Mouse (Mus musculus) forebrain, embryonic 13.5 days (tissue): ENCODE measurements around the gene Polr3e. TPM values are rescaled to one million over a fixed set of nuclear protein-coding genes. Genes with fewer than 3 reads are reported as not detected.
"Not testable (repeated sequence)": the region's sequence is repeated elsewhere in the genome, so short reads cannot be mapped to it uniquely, and the experiment has no call there.

Source experiments
- ATAC-seq: fragments of 200-750 bp; cut with Nextera tagmentation; 2 replicates; pipeline ENCODE4 v1.8.0; 2017
- H3K27ac ChIP-seq: fragments of 300-500 bp; sonication (generic); 2 replicates; pipeline ENCODE4 v1.5.1; 2015; ENCODE audit warnings: inconsistent platforms, mild to moderate bottlenecking, moderate library complexity
- H3K27me3 ChIP-seq: fragments of 300-500 bp; sonication (generic); 2 replicates; pipeline ENCODE4 v1.6.1; 2015; ENCODE audit warnings: mild to moderate bottlenecking, inconsistent platforms
- H3K36me3 ChIP-seq: fragments of 300-500 bp; sonication (generic); 2 replicates; pipeline ENCODE4 v1.6.1; 2015; ENCODE audit warnings: mild to moderate bottlenecking, inconsistent platforms; ENCODE audit not compliant: poor library complexity, severe bottlenecking
- H3K4me1 ChIP-seq: fragments of 300-500 bp; sonication (generic); 2 replicates; pipeline ENCODE4 v1.6.1; 2015; ENCODE audit warnings: inconsistent platforms
- H3K4me2 ChIP-seq: fragments of 300-500 bp; sonication (generic); 2 replicates; pipeline ENCODE4 v1.6.1; 2015; ENCODE audit warnings: inconsistent platforms, mild to moderate bottlenecking, moderate library complexity
- H3K4me3 ChIP-seq: fragments of 300-500 bp; sonication (generic); 2 replicates; pipeline ENCODE4 v1.5.1; 2015; ENCODE audit warnings: mild to moderate bottlenecking, inconsistent platforms
- H3K9ac ChIP-seq: fragments of 300-500 bp; sonication (generic); 2 replicates; pipeline ENCODE4 v1.6.1; 2015; ENCODE audit warnings: mild to moderate bottlenecking, inconsistent platforms
- H3K9me3 ChIP-seq: fragments of 300-500 bp; sonication (generic); replicated peaks from 2 replicates; pipeline ENCODE4 v1.6.1; 2016; ENCODE audit warnings: inconsistent platforms
- WGBS: fragments of 180-500 bp; shearing (Covaris S2); methylation state at CpG from one replicate; pipeline ENCODE4 v1.1.7; 2015; 5-methylcytosine and 5-hydroxymethylcytosine counted together
- polyA plus RNA-seq: library from polyadenylated mRNA; unstranded; fragments of >200 nt; fragmentation: Nextera tagmentation; extraction: Ambion mirVana; gene quantifications from 2 replicates; pipeline ENCODE4 v1.2.1, GENCODE M21; 2015

Gene Polr3e
- polyA plus RNA-seq, 1 experiment from 2014 or later, result 27.1 TPM

GRCm38 (mm10) chr7:120916262-120916875 is 1.2 kb upstream of the Polr3e start:
- Histone ChIP-seq H3K36me3 (no peaks in the 10 kb centered on the region), H3K27me3 (no peaks in the 10 kb centered on the region), H3K9ac (no peak overlapping the region), H3K4me1 (peaks cover 18% of the 10 kb centered on the region), H3K27ac (no peak overlapping the region), H3K4me2 (no peak overlapping the region), H3K4me3 (no peak overlapping the region), H3K9me3 (no peaks in the 10 kb centered on the region)
- WGBS, result 28% methylated on average over 11 of the region's 11 CpGs
- no peak for ATAC-seq

DNA sequence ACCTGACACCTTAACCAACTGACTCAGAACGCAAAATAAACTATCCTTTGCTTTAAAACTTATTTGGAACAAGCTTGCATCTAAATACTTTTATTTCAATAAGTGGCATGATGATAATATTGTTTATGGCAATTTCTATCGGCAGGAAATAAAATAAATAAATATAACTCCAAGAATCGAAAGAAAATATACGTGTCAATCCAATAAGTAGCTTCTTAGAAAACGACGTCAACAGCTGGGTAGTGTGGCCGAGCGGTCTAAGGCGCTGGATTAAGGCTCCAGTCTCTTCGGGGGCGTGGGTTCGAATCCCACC is 309 bp upstream of the Polr3e start:
- H3K9me3 ChIP-seq, result no peaks in the 10 kb centered on the region
- H3K4me2 ChIP-seq, result peak overlapping the region; percentile 30
- H3K4me1 ChIP-seq, result peaks cover 18% of the 10 kb centered on the region
- no peaks in the 10 kb centered on the region for H3K27me3 ChIP-seq
- H3K9ac ChIP-seq, result no peak overlapping the region
- WGBS, result 11% methylated on average over 12 of the region's 12 CpGs
- H3K36me3 ChIP-seq, result no peaks in the 10 kb centered on the region
- no peak overlapping the region for H3K27ac ChIP-seq
- ATAC-seq, result no peak
- peak overlapping the region; percentile 97 for H3K4me3 ChIP-seq

DNA sequence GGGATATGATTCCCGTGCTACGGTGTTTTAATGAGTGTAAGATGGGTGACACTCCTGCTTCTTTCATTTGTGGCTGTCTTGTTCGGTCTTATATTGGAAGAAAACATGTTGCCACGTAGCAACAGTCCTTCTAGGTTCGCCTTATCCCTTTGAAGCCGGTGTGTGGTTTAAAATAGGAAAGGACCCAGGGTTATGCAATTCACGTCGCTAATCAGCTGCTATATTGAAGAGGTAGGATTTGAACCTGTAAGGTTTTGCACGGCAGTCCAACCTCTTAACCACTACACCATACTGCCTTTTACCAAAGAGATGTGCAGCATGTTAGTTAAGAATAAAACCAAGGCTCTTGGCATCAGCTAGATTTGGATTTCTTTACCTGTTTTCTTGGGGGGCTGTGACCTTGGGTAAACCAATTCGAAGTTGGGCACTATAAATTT is 1.0 kb downstream of the Polr3e start:
- Histone ChIP-seq H3K4me3 (peak overlapping the region; percentile 97), H3K27me3 (no peaks in the 10 kb centered on the region), H3K9ac (peak overlapping the region; percentile 92), H3K36me3 (peaks cover 7% of the 10 kb centered on the region; the same call in 1 of the 2 replicates), H3K4me1 (peaks cover 18% of the 10 kb centered on the region), H3K27ac (no peak overlapping the region), H3K9me3 (no peaks in the 10 kb centered on the region), H3K4me2 (peak overlapping the region; percentile 82)
- WGBS, result 7% methylated on average over 10 of the region's 10 CpGs
- ATAC-seq, result peak; percentile 72

DNA sequence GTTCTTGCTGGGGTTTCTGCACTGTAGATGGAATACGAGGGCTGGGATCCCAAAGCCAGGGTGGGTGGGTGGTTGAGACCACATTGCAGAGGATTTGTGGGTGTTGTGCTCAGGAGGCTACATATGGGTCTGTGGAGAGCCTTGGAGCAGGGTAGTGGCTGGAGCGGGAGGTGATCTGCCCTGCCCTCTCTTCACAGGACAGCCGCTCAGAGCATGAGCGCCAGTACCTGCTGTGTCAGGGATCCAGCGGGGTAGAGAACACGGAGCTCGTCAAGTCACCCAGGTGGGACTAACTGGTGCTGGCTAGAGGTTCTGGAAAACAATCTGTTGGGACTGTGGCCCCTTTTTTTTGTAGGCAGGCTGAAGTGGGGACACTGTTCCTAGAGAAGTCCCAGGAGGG is 15.6 kb downstream of the Polr3e start:
- Histone ChIP-seq H3K27me3 (no peaks in the 10 kb centered on the region), H3K4me1 (no peaks in the 10 kb centered on the region), H3K4me2 (no peak overlapping the region), H3K36me3 (peaks cover 93% of the 10 kb centered on the region), H3K4me3 (no peak overlapping the region), H3K9me3 (no peaks in the 10 kb centered on the region), H3K9ac (no peak overlapping the region), H3K27ac (no peak overlapping the region)
- no peak for ATAC-seq
- WGBS, result 91% methylated on average over 7 of the region's 7 CpGs

- no peaks in the 10 kb centered on the region for H3K9me3 ChIP-seq
- no peak for ATAC-seq
- 89% methylated on average over 4 of the region's 5 CpGs for WGBS
Observed at GRCm38 (mm10) chr7:120933680-120934195, 16.2 kb downstream of the Polr3e start.

GRCm38 (mm10) chr7:120934716-120935115 is 17.2 kb downstream of the Polr3e start:
- Histone ChIP-seq H3K9me3 (no peaks in the 10 kb centered on the region), H3K4me3 (no peak overlapping the region), H3K27ac (no peak overlapping the region), H3K36me3 (peaks cover 93% of the 10 kb centered on the region), H3K27me3 (no peaks in the 10 kb centered on the region), H3K4me2 (no peak overlapping the region), H3K9ac (no peak overlapping the region), H3K4me1 (no peaks in the 10 kb centered on the region)
- ATAC-seq, result peak; percentile 70; the same call in 1 of the 2 replicates
- WGBS, result 21% methylated on average over 5 of the region's 5 CpGs

More at GRCm38 (mm10) chr7:120933680-120934195, 16.2 kb downstream of the Polr3e start:
- H3K4me2 ChIP-seq, result no peak overlapping the region
- no peaks in the 10 kb centered on the region for H3K4me1 ChIP-seq
- H3K27me3 ChIP-seq, result no peaks in the 10 kb centered on the region
- peaks cover 93% of the 10 kb centered on the region for H3K36me3 ChIP-seq
- H3K9ac ChIP-seq, result no peak overlapping the region
- H3K27ac ChIP-seq, result no peak overlapping the region
- H3K4me3 ChIP-seq, result no peak overlapping the region

DNA sequence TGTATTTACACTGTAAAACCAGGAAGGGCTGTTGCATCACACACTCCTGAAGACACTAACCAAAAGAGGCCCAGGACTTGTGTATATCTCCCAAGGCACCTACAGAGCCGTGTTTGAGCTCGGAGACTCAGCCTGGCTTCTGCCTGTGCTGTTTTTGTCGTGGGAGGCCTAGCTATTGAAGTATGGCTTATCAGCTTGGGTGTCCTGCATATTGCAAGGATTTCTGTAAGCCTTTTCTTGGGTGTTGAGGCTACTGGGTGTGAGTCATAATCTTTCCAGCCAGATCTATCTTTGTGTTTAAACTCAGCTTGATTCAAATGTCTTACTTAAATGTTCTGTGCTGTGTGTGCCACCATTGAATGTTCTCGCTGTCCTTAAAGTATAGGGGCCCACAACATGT is 19.0 kb downstream of the Polr3e start:
- Histone ChIP-seq H3K9ac (no peak overlapping the region), H3K4me3 (no peak overlapping the region), H3K27ac (no peak overlapping the region), H3K4me2 (no peak overlapping the region), H3K9me3 (no peaks in the 10 kb centered on the region), H3K27me3 (no peaks in the 10 kb centered on the region), H3K36me3 (peaks cover 93% of the 10 kb centered on the region), H3K4me1 (no peaks in the 10 kb centered on the region)
- 88% methylated on average over 4 of the region's 4 CpGs for WGBS
- ATAC-seq, result no peak

GRCm38 (mm10) chr7:120938206-120938605 is 20.7 kb downstream of the Polr3e start:
- H3K36me3 ChIP-seq, result peaks cover 94% of the 10 kb centered on the region
- no peaks in the 10 kb centered on the region for H3K9me3 ChIP-seq
- no peak overlapping the region for H3K4me2 ChIP-seq
- H3K27ac ChIP-seq, result no peak overlapping the region
- no peak for ATAC-seq
- no peak overlapping the region for H3K4me3 ChIP-seq
- H3K9ac ChIP-seq, result no peak overlapping the region
- 85% methylated on average over 9 of the region's 9 CpGs for WGBS
- no peaks in the 10 kb centered on the region for H3K27me3 ChIP-seq
- no peaks in the 10 kb centered on the region for H3K4me1 ChIP-seq

DNA sequence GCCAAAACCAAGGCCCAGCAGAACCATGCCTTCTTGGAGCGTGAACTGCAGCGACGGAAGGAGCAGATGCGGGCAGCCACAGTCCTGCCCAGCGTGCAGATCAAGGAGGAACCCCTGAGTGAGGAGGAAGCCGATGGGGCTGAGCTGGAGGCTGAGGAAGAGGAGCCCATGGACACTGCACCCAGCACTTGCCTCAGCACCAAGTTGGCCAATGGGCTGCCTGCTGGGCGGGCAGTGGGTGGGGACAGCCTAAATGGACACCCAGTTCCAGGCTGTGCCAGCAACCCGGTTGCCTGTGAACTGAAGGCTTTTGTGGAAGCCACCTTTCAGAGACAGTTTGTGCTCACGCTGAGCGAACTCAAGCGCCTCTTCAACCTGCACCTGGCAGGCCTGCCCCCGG is 22.8 kb downstream of the Polr3e start:
- no peaks in the 10 kb centered on the region for H3K9me3 ChIP-seq
- WGBS, result 90% methylated on average over 12 of the region's 12 CpGs
- H3K27me3 ChIP-seq, result no peaks in the 10 kb centered on the region
- H3K4me1 ChIP-seq, result no peaks in the 10 kb centered on the region
- H3K4me2 ChIP-seq, result no peak overlapping the region
- no peak for ATAC-seq
- H3K27ac ChIP-seq, result no peak overlapping the region
- H3K4me3 ChIP-seq, result no peak overlapping the region
- H3K36me3 ChIP-seq, result peaks cover 90% of the 10 kb centered on the region
- no peak overlapping the region for H3K9ac ChIP-seq

GRCm38 (mm10) chr7:120941214-120941613 is 23.7 kb downstream of the Polr3e start:
- peaks cover 89% of the 10 kb centered on the region for H3K36me3 ChIP-seq
- H3K4me1 ChIP-seq, result no peaks in the 10 kb centered on the region
- no peak overlapping the region for H3K9ac ChIP-seq
- H3K4me2 ChIP-seq, result no peak overlapping the region
- 96% methylated on average over 6 of the region's 6 CpGs for WGBS
- ATAC-seq, result no peak
- no peak overlapping the region for H3K27ac ChIP-seq
- H3K9me3 ChIP-seq, result no peaks in the 10 kb centered on the region
- H3K4me3 ChIP-seq, result no peak overlapping the region
- H3K27me3 ChIP-seq, result no peaks in the 10 kb centered on the region

GRCm38 (mm10) chr7:120942506-120942905 is 25.0 kb downstream of the Polr3e start:
- no peaks in the 10 kb centered on the region for H3K4me1 ChIP-seq
- no peak overlapping the region for H3K27ac ChIP-seq
- H3K27me3 ChIP-seq, result no peaks in the 10 kb centered on the region
- no peak overlapping the region for H3K4me3 ChIP-seq
- WGBS, result 73% methylated on average over 1 of the region's 1 CpGs
- no peak overlapping the region for H3K4me2 ChIP-seq
- H3K9me3 ChIP-seq, result no peaks in the 10 kb centered on the region
- no peak for ATAC-seq
- H3K36me3 ChIP-seq, result peaks cover 78% of the 10 kb centered on the region
- H3K9ac ChIP-seq, result no peak overlapping the region

DNA sequence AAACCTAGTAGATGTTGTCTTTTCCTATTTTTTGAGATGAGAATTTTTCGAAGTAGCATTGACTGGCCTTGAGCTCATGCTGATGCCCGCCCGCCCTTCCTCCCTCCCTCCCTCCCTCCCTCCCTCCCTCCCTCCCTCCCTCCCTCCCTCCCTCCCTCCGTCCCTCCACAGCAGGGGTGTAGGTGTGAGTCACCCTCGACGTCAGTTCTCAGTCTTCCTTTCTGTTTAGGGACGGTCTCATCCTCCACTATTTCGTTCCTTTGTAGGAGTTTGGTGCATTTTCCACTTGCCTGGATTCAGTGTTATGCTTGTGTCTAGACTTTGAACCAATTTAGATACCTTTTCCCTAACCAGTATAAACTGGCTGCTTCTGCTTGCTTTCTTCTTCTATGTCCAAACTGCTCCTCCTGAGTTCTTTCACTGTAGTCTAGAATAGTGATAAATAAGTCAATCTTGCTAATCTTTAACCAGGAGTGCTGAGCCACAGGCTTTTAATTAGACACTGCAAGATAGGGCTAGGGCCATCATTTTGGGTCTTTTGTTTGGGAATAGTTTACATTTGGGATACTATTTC is 26.5 kb downstream of the Polr3e start:
- H3K27ac ChIP-seq, result no peak overlapping the region
- H3K27me3 ChIP-seq, result no peaks in the 10 kb centered on the region
- H3K4me1 ChIP-seq, result no peaks in the 10 kb centered on the region
- no peak overlapping the region for H3K4me3 ChIP-seq
- H3K4me2 ChIP-seq, result no peak overlapping the region
- ATAC-seq, result no peak
- peaks cover 74% of the 10 kb centered on the region for H3K36me3 ChIP-seq
- no peak overlapping the region for H3K9ac ChIP-seq
- 80% methylated on average over 5 of the region's 8 CpGs for WGBS
- no peaks in the 10 kb centered on the region for H3K9me3 ChIP-seq

DNA sequence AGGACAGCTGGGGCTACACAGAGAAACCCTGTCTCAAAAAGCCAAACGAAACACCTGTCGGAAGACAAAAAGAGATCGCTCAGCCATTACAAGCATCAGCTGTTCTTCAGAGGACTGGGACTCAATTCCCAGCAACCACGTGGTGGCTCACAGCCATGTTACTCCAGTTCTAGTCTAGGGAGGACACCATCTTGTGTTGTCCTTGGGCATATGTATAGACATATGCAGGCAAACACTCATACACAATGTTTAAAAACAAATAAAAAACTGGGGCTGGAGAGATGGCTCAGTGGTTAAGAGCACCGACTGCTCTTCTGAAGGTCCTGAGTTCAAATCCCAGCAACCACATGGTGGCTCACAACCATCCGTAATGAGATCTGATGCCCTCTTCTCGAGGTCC is 36.0 kb downstream of the Polr3e start:
- not testable (repeated sequence) for H3K9me3 ChIP-seq, H3K4me2 ChIP-seq, H3K27ac ChIP-seq, H3K9ac ChIP-seq, H3K4me3 ChIP-seq, H3K27me3 ChIP-seq, H3K4me1 ChIP-seq
- H3K36me3 ChIP-seq, result peaks cover 34% of the 10 kb centered on the region
- peak; percentile 57; the same call in 1 of the 2 replicates for ATAC-seq
- WGBS, result 80% methylated on average over 7 of the region's 7 CpGs
